Mouse (Mus musculus) kidney, embryonic 16.5 days (tissue): ENCODE measurements around the gene Gjb1. TPM values are rescaled to one million over a fixed set of nuclear protein-coding genes. Genes with fewer than 3 reads are reported as not detected.
A peak's percentile ranks its signal among the peaks of the same experiment; 100 is the strongest.
"Not testable (repeated sequence)": the region's sequence is repeated elsewhere in the genome, so short reads cannot be mapped to it uniquely, and the experiment has no call there.

Experiments
- ATAC-seq: fragments of 200-750 bp; cut with Nextera tagmentation; 2 replicates; pipeline ENCODE4 v1.8.0; 2017; ENCODE audit warnings: moderate TSS enrichment; ENCODE audit not compliant: low FRiP score, low TSS enrichment
- H3K27ac ChIP-seq: fragments of 300-500 bp; sonication (generic); 2 replicates; pipeline ENCODE4 v1.5.1; 2014; ENCODE audit warnings: low read length
- H3K27me3 ChIP-seq: fragments of 300-500 bp; sonication (generic); 2 replicates; pipeline ENCODE4 v1.6.1; 2014; ENCODE audit warnings: low read length, control low read depth, mixed read lengths; ENCODE audit not compliant: insufficient read depth
- H3K36me3 ChIP-seq: fragments of 300-500 bp; sonication (generic); 2 replicates; pipeline ENCODE4 v1.6.1; 2014; ENCODE audit warnings: low read length, control low read depth, mixed read lengths; ENCODE audit not compliant: insufficient read depth
- H3K4me1 ChIP-seq: fragments of 300-500 bp; sonication (generic); 2 replicates; pipeline ENCODE4 v1.6.1; 2014; ENCODE audit warnings: low read length, control low read depth, mixed read lengths; ENCODE audit not compliant: insufficient read depth
- H3K4me2 ChIP-seq: fragments of 300-500 bp; sonication (generic); replicated peaks from 2 replicates; pipeline ENCODE4 v1.6.1; 2014; ENCODE audit warnings: low read depth, low read length
- H3K4me3 ChIP-seq: fragments of 300-500 bp; sonication (generic); 2 replicates; pipeline ENCODE4 v1.5.1; 2014; ENCODE audit warnings: mild to moderate bottlenecking, low read length
- H3K9ac ChIP-seq: fragments of 300-500 bp; sonication (generic); replicated peaks from 2 replicates; pipeline ENCODE4 v1.6.1; 2014; ENCODE audit warnings: low read length
- H3K9me3 ChIP-seq: fragments of 300-500 bp; sonication (generic); 2 replicates; pipeline ENCODE4 v1.6.1; 2016; ENCODE audit warnings: low read length, control low read depth
- WGBS: fragments of 180-500 bp; shearing (Covaris S2); extraction: QIAGEN DNeasy Blood & Tissue Kit; methylation state at CpG from one replicate; pipeline ENCODE4 v1.1.7; 2014; 5-methylcytosine and 5-hydroxymethylcytosine counted together
- polyA plus RNA-seq: library from polyadenylated mRNA; unstranded; fragments of >200 nt; fragmentation: Nextera tagmentation; extraction: Ambion mirVana; gene quantifications from 2 replicates; pipeline ENCODE4 v1.2.1, GENCODE M21; 2015

The Gjb1 gene
- polyA plus RNA-seq: 33.6 and 40.6 TPM in 2 replicates

DNA sequence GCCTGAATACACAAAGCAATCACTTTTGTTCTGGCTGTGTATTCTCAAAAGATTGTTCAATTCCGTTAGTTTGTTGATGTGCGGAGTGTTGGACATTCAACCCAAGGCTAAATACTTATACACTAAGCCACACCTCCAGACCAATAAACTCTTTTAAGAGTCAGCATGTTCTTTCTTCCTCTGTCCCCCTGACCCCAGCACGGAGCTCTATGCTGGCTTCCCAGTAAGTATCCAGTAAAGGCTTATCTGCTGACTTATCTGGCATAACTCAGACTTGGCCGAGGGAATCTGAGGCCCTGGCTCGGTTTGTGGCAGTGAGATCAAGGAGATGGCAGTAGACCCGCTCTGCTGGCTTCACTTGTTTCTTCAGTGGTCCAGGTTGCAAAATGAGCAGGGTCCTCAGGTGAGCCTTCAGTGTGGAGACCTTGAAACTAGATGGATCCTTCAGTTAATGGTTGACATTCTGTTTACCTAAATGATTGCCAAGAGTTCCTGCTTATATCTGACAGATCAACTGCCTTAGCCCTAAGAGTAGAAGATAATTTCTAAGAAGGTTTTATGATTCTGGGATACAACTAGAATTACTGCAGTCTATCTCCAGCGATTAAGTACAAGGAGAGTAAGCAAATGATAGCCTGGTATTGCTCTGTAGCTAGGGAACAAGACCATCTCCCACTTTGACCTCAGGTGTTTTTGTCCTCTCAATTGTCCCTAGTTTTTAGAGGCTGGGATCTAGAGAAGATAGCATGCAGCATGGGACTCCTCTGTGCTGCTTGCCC, at the start of gene Gjb1:
Gene Gjb1 (plus strand): TSS at position 189 of the 779 bp plus-strand sequence.
- H3K36me3 ChIP-seq: no peaks in the 10 kb centered on the region
- 72% methylated on average over 7 of the region's 7 CpGs for WGBS
- no peak within 1 kb of the TSS for H3K9ac ChIP-seq
- peak within 1 kb of the TSS; percentile 41 for H3K27ac ChIP-seq
- ATAC-seq: peak; percentile 36
- H3K27me3 ChIP-seq: peaks cover 19% of the 10 kb centered on the region; the same call in 1 of the 2 replicates
- H3K9me3 ChIP-seq: no peaks in the 10 kb centered on the region
- H3K4me3 ChIP-seq: peak within 1 kb of the TSS; percentile 15
- peaks cover 5% of the 10 kb centered on the region; the same call in 1 of the 2 replicates for H3K4me1 ChIP-seq
- H3K4me2 ChIP-seq: peak within 1 kb of the TSS; percentile 23

DNA sequence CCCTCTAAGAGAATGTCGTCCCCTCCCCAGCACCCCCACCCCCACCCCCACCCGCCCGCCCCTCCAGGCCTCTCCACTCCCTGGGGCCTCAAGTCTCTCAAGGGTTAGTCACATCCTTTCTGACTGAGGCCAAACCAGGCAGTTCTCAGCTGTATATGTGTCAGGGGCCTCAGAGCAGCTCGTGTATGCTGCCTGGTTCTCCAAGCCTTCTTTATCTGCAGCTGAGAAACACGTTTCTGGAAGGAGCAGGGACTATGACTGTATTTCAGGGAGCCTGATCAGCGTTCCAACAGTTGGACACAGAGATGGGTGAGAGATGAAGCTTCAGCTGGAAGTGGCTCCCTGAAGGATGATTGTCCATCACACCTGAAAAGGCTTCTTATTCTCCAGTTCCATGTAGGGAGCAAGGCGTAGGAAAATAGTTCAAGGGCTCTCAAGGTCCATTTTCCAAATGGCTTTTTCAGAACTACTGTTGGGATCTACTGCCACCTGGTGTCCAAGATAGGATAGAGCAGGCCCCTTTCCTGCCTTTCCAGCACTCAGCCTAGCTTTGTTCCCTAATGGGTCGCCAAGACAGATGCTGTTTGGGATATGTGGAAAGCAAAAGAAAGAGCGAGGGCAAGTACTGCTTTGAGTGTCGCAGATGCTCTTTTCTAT, 46.7 kb upstream of the Gjb1 start:
- 0 out of 2 replicates have a peak, but pooled peaks cover 13% of the 10 kb centered on the region for H3K4me1 ChIP-seq
- H3K9me3 ChIP-seq: no peaks in the 10 kb centered on the region
- H3K27ac ChIP-seq: peak overlapping the region; percentile 81
- no peak for ATAC-seq
- no peak overlapping the region for H3K4me3 ChIP-seq
- WGBS: 25% methylated on average over 9 of the region's 10 CpGs
- H3K4me2 ChIP-seq: 0 out of 2 replicates have a peak overlapping the region, but pooled peaks have one; percentile 4
- H3K27me3 ChIP-seq: no peaks in the 10 kb centered on the region; the same call in 1 of the 2 replicates
- 0 out of 2 replicates have a peak overlapping the region, but pooled peaks have one; percentile 16 for H3K9ac ChIP-seq
- no peaks in the 10 kb centered on the region for H3K36me3 ChIP-seq

- no peaks in the 10 kb centered on the region for H3K9me3 ChIP-seq
- peak; percentile 43 for ATAC-seq
- H3K36me3 ChIP-seq: no peaks in the 10 kb centered on the region
- H3K27me3 ChIP-seq: no peaks in the 10 kb centered on the region; the same call in 1 of the 2 replicates
- H3K4me2 ChIP-seq: peak overlapping the region; percentile 56
- H3K9ac ChIP-seq: peak overlapping the region; percentile 70
- peak overlapping the region; percentile 47 for H3K4me3 ChIP-seq
- whole genome bisulfite sequencing: 53% methylated on average over 9 of the region's 9 CpGs
- H3K4me1 ChIP-seq: 0 out of 2 replicates have a peak, but pooled peaks cover 13% of the 10 kb centered on the region
- peak overlapping the region; percentile 94 for H3K27ac ChIP-seq
These were observed 44.2 kb upstream of the Gjb1 start for GRCm38 (mm10) chrX:101332031-101332374.

DNA sequence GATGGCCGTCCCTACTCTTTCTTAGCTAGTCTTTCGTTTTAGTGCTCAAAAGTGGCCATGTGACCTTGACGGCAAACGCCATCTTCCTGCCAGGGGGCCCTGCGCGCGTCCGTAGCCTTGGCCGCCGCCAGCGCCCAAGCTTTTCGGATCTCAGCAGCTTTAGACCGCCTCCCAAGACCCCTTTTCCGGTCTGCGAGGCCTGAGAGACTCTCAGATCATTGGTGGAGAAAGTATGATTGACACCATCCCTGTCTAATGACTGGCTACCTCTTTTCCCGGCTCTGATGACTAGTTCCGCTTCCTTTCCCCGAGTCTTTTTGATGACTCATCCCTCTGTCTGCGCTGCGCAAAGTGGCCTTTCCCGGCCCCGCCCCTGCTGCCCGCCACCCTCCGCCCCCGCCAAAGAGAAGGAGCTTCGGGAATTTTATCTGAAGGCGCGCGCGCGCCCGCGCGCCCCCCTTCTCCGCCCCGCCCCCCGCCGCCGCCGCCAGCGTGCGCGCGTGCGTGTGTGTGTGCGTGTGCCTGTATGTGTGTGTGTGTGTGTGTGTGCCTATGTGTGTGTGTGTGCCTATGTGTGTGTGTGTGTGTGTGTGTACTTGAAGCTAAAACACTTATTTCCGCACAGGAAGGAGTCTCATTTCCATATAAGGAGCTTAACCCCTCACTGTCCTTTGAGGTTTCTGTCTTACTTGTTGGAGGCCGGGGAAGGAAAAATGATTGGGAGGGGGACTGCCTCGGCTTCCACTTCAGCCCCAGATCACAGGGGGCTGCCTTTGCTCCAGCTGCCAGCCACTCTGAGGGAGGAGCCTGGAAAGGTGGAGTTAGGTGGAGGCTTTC, 43.6 kb upstream of the Gjb1 start:
- ATAC-seq: peak; percentile 96
- H3K9me3 ChIP-seq: no peaks in the 10 kb centered on the region
- H3K36me3 ChIP-seq: no peaks in the 10 kb centered on the region
- H3K4me3 ChIP-seq: peak overlapping the region; percentile 47
- H3K27ac ChIP-seq: peak overlapping the region; percentile 94
- H3K4me1 ChIP-seq: 0 out of 2 replicates have a peak, but pooled peaks cover 13% of the 10 kb centered on the region
- 20% methylated on average over 43 of the region's 49 CpGs for WGBS
- H3K9ac ChIP-seq: peak overlapping the region; percentile 70
- H3K27me3 ChIP-seq: no peaks in the 10 kb centered on the region; the same call in 1 of the 2 replicates
- peak overlapping the region; percentile 57 for H3K4me2 ChIP-seq

DNA sequence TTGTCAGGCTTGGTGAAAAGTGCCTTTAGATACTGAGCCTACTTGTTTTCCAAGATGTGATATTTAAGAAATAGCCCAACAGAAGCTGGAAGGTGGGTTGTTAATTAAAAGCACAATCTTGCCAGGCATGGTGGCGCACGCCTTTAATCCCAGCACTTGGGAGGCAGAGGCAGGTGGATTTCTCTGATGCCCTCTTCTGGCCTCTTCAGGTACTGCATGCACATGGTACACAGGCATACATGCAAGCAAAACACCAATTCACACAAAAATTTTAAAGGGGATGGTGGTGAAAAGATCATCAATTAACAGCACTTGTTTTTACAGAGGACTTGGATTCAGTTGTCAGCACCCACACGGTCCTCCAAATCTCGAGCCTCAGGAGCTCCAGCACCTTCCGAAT, 41.6 kb upstream of the Gjb1 start:
- no peak overlapping the region for H3K4me3 ChIP-seq
- 86% methylated on average over 5 of the region's 5 CpGs for WGBS
- no peaks in the 10 kb centered on the region for H3K9me3 ChIP-seq
- H3K4me1 ChIP-seq: 0 out of 2 replicates have a peak, but pooled peaks cover 5% of the 10 kb centered on the region
- H3K27ac ChIP-seq: no peak overlapping the region
- no peaks in the 10 kb centered on the region; the same call in 1 of the 2 replicates for H3K27me3 ChIP-seq
- no peak overlapping the region for H3K9ac ChIP-seq
- H3K36me3 ChIP-seq: no peaks in the 10 kb centered on the region
- ATAC-seq: no peak
- H3K4me2 ChIP-seq: no peak overlapping the region

GRCm38 (mm10) chrX:101338666-101339065, 37.5 kb upstream of the Gjb1 start:
- Histone ChIP-seq H3K36me3 (no peaks in the 10 kb centered on the region), H3K4me1 (no peaks in the 10 kb centered on the region), H3K4me2 (no peak overlapping the region), H3K27me3 (no peaks in the 10 kb centered on the region; the same call in 1 of the 2 replicates), H3K4me3 (no peak overlapping the region), H3K9me3 (no peaks in the 10 kb centered on the region), H3K9ac (no peak overlapping the region), H3K27ac (no peak overlapping the region)
- 52% methylated on average over 4 of the region's 4 CpGs for WGBS
- ATAC-seq: no peak

GRCm38 (mm10) chrX:101342837-101343236, 33.3 kb upstream of the Gjb1 start:
- 73% methylated on average over 2 of the region's 2 CpGs for WGBS
- H3K4me3 ChIP-seq, H3K9me3 ChIP-seq, H3K4me2 ChIP-seq, H3K4me1 ChIP-seq, H3K27me3 ChIP-seq, H3K36me3 ChIP-seq, H3K9ac ChIP-seq, ATAC-seq, H3K27ac ChIP-seq: not testable (repeated sequence)

- Histone ChIP-seq H3K27me3 (0 out of 2 replicates have a peak, but pooled peaks cover 2% of the 10 kb centered on the region), H3K4me1 (no peaks in the 10 kb centered on the region), H3K9ac (no peak overlapping the region), H3K9me3 (no peaks in the 10 kb centered on the region), H3K4me2 (no peak overlapping the region), H3K4me3 (no peak overlapping the region), H3K27ac (no peak overlapping the region), H3K36me3 (no peaks in the 10 kb centered on the region)
- no peak for ATAC-seq
- WGBS: 83% methylated on average over 2 of the region's 2 CpGs
These were observed 30.7 kb upstream of the Gjb1 start for GRCm38 (mm10) chrX:101345456-101345855.

- H3K4me2 ChIP-seq: no peak overlapping the region
- H3K4me1 ChIP-seq: no peaks in the 10 kb centered on the region
- no peak for ATAC-seq
- 55% methylated on average over 4 of the region's 4 CpGs for WGBS
- H3K36me3 ChIP-seq: no peaks in the 10 kb centered on the region
- no peak overlapping the region for H3K27ac ChIP-seq
- 0 out of 2 replicates have a peak, but pooled peaks cover 2% of the 10 kb centered on the region for H3K27me3 ChIP-seq
- H3K9ac ChIP-seq: no peak overlapping the region
- H3K4me3 ChIP-seq: no peak overlapping the region
- no peaks in the 10 kb centered on the region for H3K9me3 ChIP-seq
These were observed 29.7 kb upstream of the Gjb1 start for GRCm38 (mm10) chrX:101346475-101346874.
